Mouse (Mus musculus): ENCODE results near the gene Tesmin.

GRCm38 (mm10) chr19:3401504-3401903 is 12.8 kb downstream of the Tesmin start:
- TF ChIP-seq TAL1 (IDR thresholded peaks at IDR 0.05; ENCODE audit: low read length) (no peak), GATA1 (IDR thresholded peaks at IDR 0.05; ENCODE audit: low read length) (no peak)

Measured in erythroblast, embryonic 14.5 days (primary cell).